Mouse (Mus musculus): ENCODE results near the gene Trmt44. TPM values are rescaled to one million over a fixed set of nuclear protein-coding genes. Genes with fewer than 3 reads are reported as not detected.
A peak's percentile ranks its signal among the peaks of the same experiment; 100 is the strongest.
"Not testable (repeated sequence)": the region's sequence is repeated elsewhere in the genome, so short reads cannot be mapped to it uniquely, and the experiment has no call there.

Gene Trmt44
- polyA plus RNA-seq, 1 experiment from 2014 or later, result 6.9 TPM

DNA sequence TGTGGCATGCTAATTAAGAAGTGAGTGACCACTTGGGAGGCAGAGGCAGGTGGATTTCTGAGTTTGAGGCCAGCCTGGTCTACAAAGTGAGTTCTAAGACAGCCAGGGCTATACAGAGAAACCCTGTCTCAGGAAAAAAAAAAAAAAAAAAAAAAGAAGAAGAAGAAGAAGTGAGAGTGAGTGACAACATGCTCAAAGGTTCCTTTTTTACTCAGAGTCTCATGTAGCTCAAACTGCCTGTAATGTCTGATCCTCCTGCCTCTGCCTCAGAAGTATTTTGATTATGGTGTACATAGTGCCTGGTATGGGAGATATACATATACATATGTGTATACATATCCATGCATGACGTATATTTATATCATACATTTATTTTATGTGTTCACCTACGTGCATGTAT lies 9.4 kb upstream of the Trmt44 start:
- H3K4me1 ChIP-seq (ENCODE audit: control insufficient read depth, insufficient read depth, low read length); H3K4me2 ChIP-seq (ENCODE audit: low read depth, low read length); ATAC-seq (replicated peaks; ENCODE audit: insufficient number of reproducible peaks, low FRiP score, low TSS enrichment, low read depth); DNase-seq (ENCODE audit: low spot score); H3K9me3 ChIP-seq (replicated peaks; ENCODE audit: control insufficient read depth, low read length); H3K36me3 ChIP-seq (replicated peaks; ENCODE audit: control insufficient read depth, insufficient read depth, low read depth, low read length); H3K4me3 ChIP-seq (ENCODE audit: low read depth, low read length); H3K27ac ChIP-seq (replicated peaks; ENCODE audit: low read depth, low read length); H3K9ac ChIP-seq (replicated peaks; ENCODE audit: low read length); H3K27me3 ChIP-seq (ENCODE audit: control insufficient read depth, insufficient read depth, low read length): not testable (repeated sequence)
- WGBS, result 90% methylated on average over 2 of the region's 2 CpGs

DNA sequence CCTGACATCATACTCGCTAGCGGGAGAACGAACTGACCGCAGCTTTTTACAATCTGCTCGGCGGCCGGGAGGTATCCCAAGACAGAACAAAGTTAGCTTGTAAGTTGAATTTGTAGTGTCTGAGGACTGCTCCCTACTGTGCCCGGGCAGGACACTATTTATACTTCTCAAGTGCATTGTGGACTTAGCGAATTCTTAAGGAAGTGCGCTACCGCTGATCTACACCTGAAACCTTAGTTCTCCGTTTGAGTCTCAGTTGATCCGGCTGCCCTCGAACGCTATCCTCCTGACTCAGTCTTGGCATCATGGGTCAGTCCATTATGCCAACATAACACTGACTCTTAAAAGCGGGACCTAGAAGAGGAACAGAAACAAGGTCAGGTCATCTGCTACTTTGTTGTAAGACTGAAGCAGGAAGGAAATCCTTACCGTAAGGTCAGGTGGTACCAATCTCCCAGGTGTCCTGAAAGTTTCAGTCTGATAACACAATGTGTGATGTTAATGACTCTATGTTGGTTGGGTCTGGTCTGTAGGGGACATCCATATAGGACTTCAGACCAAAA lies 8.4 kb upstream of the Trmt44 start:
- no peak overlapping the region for H3K27ac ChIP-seq (replicated peaks; ENCODE audit: low read depth, low read length)
- no peaks in the 10 kb centered on the region for H3K9me3 ChIP-seq (replicated peaks; ENCODE audit: control insufficient read depth, low read length)
- H3K36me3 ChIP-seq (replicated peaks; ENCODE audit: control insufficient read depth, insufficient read depth, low read depth, low read length), result no peaks in the 10 kb centered on the region
- 7% methylated on average over 17 of the region's 17 CpGs for WGBS
- ATAC-seq (replicated peaks; ENCODE audit: insufficient number of reproducible peaks, low FRiP score, low TSS enrichment, low read depth) (no peak; the same call in 1 of the 2 replicates), DNase-seq (ENCODE audit: low spot score) (no peak)
- H3K4me2 ChIP-seq (ENCODE audit: low read depth, low read length), result peak overlapping the region; percentile 54
- H3K9ac ChIP-seq (replicated peaks; ENCODE audit: low read length), result peak overlapping the region; percentile 65
- H3K4me3 ChIP-seq (ENCODE audit: low read depth, low read length), result peak overlapping the region; percentile 58
- no peaks in the 10 kb centered on the region for H3K27me3 ChIP-seq (ENCODE audit: control insufficient read depth, insufficient read depth, low read length)
- H3K4me1 ChIP-seq (ENCODE audit: control insufficient read depth, insufficient read depth, low read length), result no peaks in the 10 kb centered on the region

DNA sequence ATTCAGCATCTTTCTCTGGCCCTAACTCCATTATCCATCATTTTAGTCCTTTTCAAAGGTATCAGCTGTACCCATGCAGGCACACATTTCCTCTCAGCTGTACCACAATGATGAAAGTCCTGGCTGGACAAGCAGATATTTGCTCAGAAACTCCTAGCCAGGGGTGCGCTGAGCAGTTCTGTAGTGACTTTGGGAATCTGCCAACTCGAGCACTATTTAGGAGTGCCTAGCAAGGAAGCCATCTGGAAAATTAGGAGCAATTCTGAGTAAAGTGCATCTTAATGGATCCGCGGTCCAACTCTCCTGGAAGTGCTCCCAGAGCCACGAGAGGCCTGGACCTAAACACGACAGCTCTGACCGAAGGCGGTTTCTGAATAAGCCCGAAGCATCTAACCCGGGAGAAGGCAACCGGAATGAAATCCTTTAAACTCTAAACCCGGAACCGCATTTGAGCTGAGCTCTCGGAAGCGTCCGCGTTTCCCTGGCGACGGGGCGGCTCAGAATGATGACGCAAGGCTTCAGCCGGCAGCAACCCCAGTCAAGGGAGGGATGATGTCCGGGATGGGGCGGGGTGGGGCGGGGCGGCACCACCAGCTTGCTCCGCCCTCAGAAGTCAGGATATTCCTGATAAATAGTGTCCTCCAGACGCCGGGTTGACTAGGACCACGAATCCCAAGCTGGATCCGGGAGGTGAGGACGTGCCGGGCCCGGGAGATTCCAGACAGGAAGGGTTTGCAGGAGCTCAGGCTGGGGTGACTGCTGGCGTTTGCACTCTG lies 7.8 kb upstream of the Trmt44 start, which contains the start of gene Acox3:
Gene Acox3 (plus strand): TSS at position 596 of the 776 bp plus-strand sequence.
- ATAC-seq (replicated peaks; ENCODE audit: insufficient number of reproducible peaks, low FRiP score, low TSS enrichment, low read depth) (peak; percentile 91), DNase-seq (ENCODE audit: low spot score) (peak; percentile 97)
- peak within 1 kb of the TSS; percentile 65 for H3K9ac ChIP-seq (replicated peaks; ENCODE audit: low read length)
- no peaks in the 10 kb centered on the region for H3K27me3 ChIP-seq (ENCODE audit: control insufficient read depth, insufficient read depth, low read length)
- H3K36me3 ChIP-seq (replicated peaks; ENCODE audit: control insufficient read depth, insufficient read depth, low read depth, low read length), result no peaks in the 10 kb centered on the region
- WGBS, result under 1% methylated on average over 35 of the region's 35 CpGs
- H3K4me2 ChIP-seq (ENCODE audit: low read depth, low read length), result peak within 1 kb of the TSS; percentile 67
- peak within 1 kb of the TSS; percentile 58 for H3K4me3 ChIP-seq (ENCODE audit: low read depth, low read length)
- H3K27ac ChIP-seq (replicated peaks; ENCODE audit: low read depth, low read length), result no peak within 1 kb of the TSS
- H3K9me3 ChIP-seq (replicated peaks; ENCODE audit: control insufficient read depth, low read length), result no peaks in the 10 kb centered on the region
- H3K4me1 ChIP-seq (ENCODE audit: control insufficient read depth, insufficient read depth, low read length), result no peaks in the 10 kb centered on the region

DNA sequence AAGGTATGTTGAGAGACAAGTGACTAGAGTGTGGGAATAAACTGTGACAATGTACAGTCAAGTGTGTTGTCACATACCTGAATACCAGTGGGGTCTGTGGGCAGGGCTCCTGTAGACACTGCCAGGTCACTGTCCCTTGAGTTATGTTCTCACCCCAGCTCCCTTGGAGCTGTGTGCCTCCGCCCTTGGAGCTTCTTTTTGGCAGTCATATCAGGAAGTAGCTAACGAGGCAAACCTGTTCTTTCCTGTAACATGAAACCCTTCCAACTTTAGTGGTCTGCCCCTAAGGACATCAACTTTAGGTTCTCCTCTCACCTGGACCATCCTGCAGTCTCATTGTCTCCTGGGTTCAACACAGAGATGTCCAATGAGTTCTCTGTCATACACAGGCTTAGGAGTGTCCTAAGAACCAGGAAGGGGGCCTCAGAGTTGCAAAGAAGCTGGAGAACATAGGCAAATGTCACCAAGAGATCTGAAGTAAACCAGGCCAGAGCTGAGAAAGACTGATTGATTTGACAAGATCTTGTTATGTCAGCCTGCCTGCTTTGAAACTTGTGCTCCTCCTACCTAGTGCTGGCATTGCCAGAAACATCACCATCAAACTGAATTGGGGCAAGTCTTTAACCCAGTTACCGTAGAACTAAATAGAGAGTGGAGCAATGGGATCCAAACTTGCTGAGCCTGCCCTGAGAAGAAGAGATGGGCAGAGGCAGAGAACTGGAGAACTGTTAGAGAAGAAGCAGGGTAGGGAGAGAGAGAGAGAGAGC lies 5.5 kb upstream of the Trmt44 start:
- ATAC-seq (replicated peaks; ENCODE audit: insufficient number of reproducible peaks, low FRiP score, low TSS enrichment, low read depth), result no peak
- Histone ChIP-seq H3K27me3 (ENCODE audit: control insufficient read depth, insufficient read depth, low read length) (no peaks in the 10 kb centered on the region), H3K9me3 (replicated peaks; ENCODE audit: control insufficient read depth, low read length) (no peaks in the 10 kb centered on the region), H3K36me3 (replicated peaks; ENCODE audit: control insufficient read depth, insufficient read depth, low read depth, low read length) (no peaks in the 10 kb centered on the region), H3K4me2 (ENCODE audit: low read depth, low read length) (no peak overlapping the region), H3K4me3 (ENCODE audit: low read depth, low read length) (no peak overlapping the region), H3K4me1 (ENCODE audit: control insufficient read depth, insufficient read depth, low read length) (no peaks in the 10 kb centered on the region), H3K27ac (replicated peaks; ENCODE audit: low read depth, low read length) (no peak overlapping the region), H3K9ac (replicated peaks; ENCODE audit: low read length) (no peak overlapping the region)
- no peak for DNase-seq (ENCODE audit: low spot score)
- WGBS, result 49% methylated on average over 3 of the region's 3 CpGs

DNA sequence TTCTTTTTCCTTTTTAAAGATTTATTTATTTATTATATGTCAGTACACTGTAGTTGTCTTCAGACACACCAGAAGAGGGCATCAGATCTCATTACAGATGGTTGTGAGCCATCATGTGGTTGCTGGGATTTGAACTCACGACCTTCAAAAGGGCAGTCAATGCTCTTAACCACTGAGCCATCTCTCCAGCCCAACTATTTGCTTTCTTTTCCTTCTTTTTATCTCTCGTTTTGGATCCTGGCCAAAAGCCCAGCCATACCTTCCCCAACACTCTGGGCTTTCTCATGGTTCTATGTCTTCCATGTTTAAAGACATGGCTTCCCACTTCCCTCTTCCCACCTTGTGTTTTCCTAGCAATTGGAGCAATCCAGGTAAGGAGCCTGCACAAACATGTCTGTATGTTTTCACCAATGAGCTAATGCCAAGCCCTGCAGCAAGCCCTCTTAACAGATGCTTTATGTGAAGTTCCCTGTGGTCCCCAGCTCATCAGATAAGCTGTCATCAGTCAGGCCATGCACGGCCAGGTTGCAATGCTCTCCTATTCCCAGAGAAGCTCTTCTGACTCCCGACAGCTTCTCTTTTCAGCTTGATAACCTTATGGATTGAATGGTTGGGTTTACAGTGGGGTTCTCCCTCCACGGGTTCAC lies 4.5 kb upstream of the Trmt44 start:
- Histone ChIP-seq H3K4me2 (ENCODE audit: low read depth, low read length) (no peak overlapping the region), H3K27ac (replicated peaks; ENCODE audit: low read depth, low read length) (no peak overlapping the region), H3K9me3 (replicated peaks; ENCODE audit: control insufficient read depth, low read length) (no peaks in the 10 kb centered on the region), H3K27me3 (ENCODE audit: control insufficient read depth, insufficient read depth, low read length) (no peaks in the 10 kb centered on the region), H3K9ac (replicated peaks; ENCODE audit: low read length) (no peak overlapping the region), H3K4me3 (ENCODE audit: low read depth, low read length) (no peak overlapping the region), H3K36me3 (replicated peaks; ENCODE audit: control insufficient read depth, insufficient read depth, low read depth, low read length) (no peaks in the 10 kb centered on the region), H3K4me1 (ENCODE audit: control insufficient read depth, insufficient read depth, low read length) (peaks cover 1% of the 10 kb centered on the region; the same call in 1 of the 2 replicates)
- no peak for ATAC-seq (replicated peaks; ENCODE audit: insufficient number of reproducible peaks, low FRiP score, low TSS enrichment, low read depth)
- 59% methylated on average over 5 of the region's 5 CpGs for WGBS
- no peak for DNase-seq (ENCODE audit: low spot score)

DNA sequence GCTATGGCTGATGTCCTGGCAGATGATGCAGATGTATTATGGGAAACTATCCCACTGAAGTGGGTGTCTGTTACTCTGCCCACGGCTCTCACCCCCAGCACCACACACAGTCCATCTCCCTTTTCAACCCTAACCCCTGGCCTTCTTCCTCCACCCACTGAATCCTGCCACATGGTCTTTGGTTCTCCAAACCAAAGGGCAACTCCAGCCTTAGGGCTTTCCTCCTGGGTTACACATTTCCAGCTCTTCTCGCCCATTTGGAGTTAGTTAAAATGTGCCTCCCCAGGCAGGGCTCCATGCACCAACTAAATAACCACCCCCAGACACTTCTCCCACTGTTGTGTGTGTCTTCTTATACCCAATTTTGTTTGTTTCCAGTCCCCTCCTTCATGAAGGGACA lies 3.5 kb upstream of the Trmt44 start:
- Histone ChIP-seq H3K27ac (replicated peaks; ENCODE audit: low read depth, low read length) (no peak overlapping the region), H3K4me2 (ENCODE audit: low read depth, low read length) (no peak overlapping the region), H3K4me1 (ENCODE audit: control insufficient read depth, insufficient read depth, low read length) (peaks cover 6% of the 10 kb centered on the region; the same call in 1 of the 2 replicates), H3K9ac (replicated peaks; ENCODE audit: low read length) (no peak overlapping the region), H3K36me3 (replicated peaks; ENCODE audit: control insufficient read depth, insufficient read depth, low read depth, low read length) (no peaks in the 10 kb centered on the region), H3K4me3 (ENCODE audit: low read depth, low read length) (no peak overlapping the region), H3K9me3 (replicated peaks; ENCODE audit: control insufficient read depth, low read length) (no peaks in the 10 kb centered on the region), H3K27me3 (ENCODE audit: control insufficient read depth, insufficient read depth, low read length) (no peaks in the 10 kb centered on the region)
- DNase-seq (ENCODE audit: low spot score) (no peak), ATAC-seq (replicated peaks; ENCODE audit: insufficient number of reproducible peaks, low FRiP score, low TSS enrichment, low read depth) (no peak)
- WGBS, result 80% methylated on average over 2 of the region's 2 CpGs

DNA sequence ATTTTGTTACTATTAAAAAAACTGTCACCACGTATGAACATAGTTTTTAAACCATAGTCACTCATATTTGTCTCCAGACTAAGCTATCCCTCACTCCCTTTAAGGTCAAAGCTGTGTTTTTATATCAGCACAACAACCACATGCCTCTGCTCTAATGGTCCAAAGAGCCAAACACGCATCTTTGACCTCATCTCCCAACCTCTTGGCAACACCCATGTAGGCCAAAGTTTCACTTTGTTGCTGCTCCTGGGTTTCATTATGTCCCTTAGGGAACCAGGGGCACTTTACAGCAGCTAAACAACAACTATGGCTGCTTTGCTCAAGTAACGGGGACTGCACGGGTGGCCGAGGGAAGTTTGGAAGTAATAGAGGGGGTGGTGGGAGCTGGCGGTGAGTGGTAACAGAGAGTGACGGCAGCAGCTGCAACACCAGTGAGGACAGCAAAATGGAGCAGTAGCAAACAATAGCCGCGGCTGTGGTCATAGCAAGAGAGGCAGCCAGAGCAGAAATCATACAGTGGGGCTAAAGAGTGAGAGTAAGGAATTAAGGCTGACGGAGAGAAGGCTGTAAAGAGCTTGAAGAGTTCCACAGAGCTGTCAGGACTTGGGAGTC lies 1.6 kb upstream of the Trmt44 start:
- 85% methylated on average over 10 of the region's 10 CpGs for WGBS
- no peak overlapping the region for H3K4me3 ChIP-seq (ENCODE audit: low read depth, low read length)
- H3K27me3 ChIP-seq (ENCODE audit: control insufficient read depth, insufficient read depth, low read length), result no peaks in the 10 kb centered on the region
- DNase-seq (ENCODE audit: low spot score), result no peak
- H3K4me2 ChIP-seq (ENCODE audit: low read depth, low read length), result no peak overlapping the region
- H3K27ac ChIP-seq (replicated peaks; ENCODE audit: low read depth, low read length), result no peak overlapping the region
- H3K4me1 ChIP-seq (ENCODE audit: control insufficient read depth, insufficient read depth, low read length), result peaks cover 6% of the 10 kb centered on the region; the same call in 1 of the 2 replicates
- H3K36me3 ChIP-seq (replicated peaks; ENCODE audit: control insufficient read depth, insufficient read depth, low read depth, low read length), result no peaks in the 10 kb centered on the region; the same call in 1 of the 2 replicates
- ATAC-seq (replicated peaks; ENCODE audit: insufficient number of reproducible peaks, low FRiP score, low TSS enrichment, low read depth), result no peak
- no peaks in the 10 kb centered on the region for H3K9me3 ChIP-seq (replicated peaks; ENCODE audit: control insufficient read depth, low read length)
- no peak overlapping the region for H3K9ac ChIP-seq (replicated peaks; ENCODE audit: low read length)

All from embryonic facial prominence, embryonic 11.5 days (tissue).